ENCODE assay signal across 8 mouse cellular contexts in genomic region chr10:78464201-78464791, GRCm38 (mm10). TPM values are rescaled to one million over a fixed set of nuclear protein-coding genes. Genes with fewer than 3 reads are reported as not detected.
DNase-seq lines count a peak whose midpoint lies in the region; ATAC-seq and TF ChIP-seq lines count a peak whose summit lies in the region.

No protein-coding gene starts in this region.

- peak overlapping the region; percentile 84 for H3K9ac ChIP-seq in heart, embryonic 14.5 days (ENCODE audit: low read length)
- H3K9ac ChIP-seq in embryonic facial prominence, embryonic 12.5 days = peak overlapping the region; percentile 59
- peak overlapping the region; percentile 71 for H3K9ac ChIP-seq in limb, embryonic 14.5 days (ENCODE audit: low read depth, low read length, severe bottlenecking)
- H3K9ac ChIP-seq in stomach, embryonic 16.5 days (ENCODE audit: low read length) = peak overlapping the region; percentile 77

- DNase-seq in heart, postnatal 14 days = no peak
- DNase-seq in limb, embryonic 14.5 days (ENCODE audit: low spot score) = no peak
- no peak for DNase-seq in retina, postnatal 1 day
- DNase-seq in ovary, postnatal 14 days (ENCODE audit: low spot score) = no peak

- intact Hi-C loops in heart, postnatal 14 days (cut with DNase I) = loop anchor here (5.0 kb wide), 1 partner anchor 113 kb away; no protein-coding TSS in a partner anchor

- H3K4me1 ChIP-seq in heart, embryonic 14.5 days (ENCODE audit: control insufficient read depth in 2 of 2, insufficient read depth in 2 of 2, low read length in 2 of 2) = peaks cover 10 to 11% of the 10 kb centered on the region in 2 experiments; a peak in 3 of 4 replicates
- H3K4me1 ChIP-seq in embryonic facial prominence, embryonic 12.5 days = peaks cover 23% of the 10 kb centered on the region
- peaks cover 14% of the 10 kb centered on the region for H3K4me1 ChIP-seq in limb, embryonic 14.5 days (ENCODE audit: control insufficient read depth, insufficient read depth, low read length)
- peaks cover 22% of the 10 kb centered on the region for H3K4me1 ChIP-seq in stomach, embryonic 16.5 days (ENCODE audit: control insufficient read depth, insufficient read depth, low read length)

- H3K36me3 ChIP-seq in heart, embryonic 14.5 days (ENCODE audit: control insufficient read depth, insufficient read depth, low read length) = no peaks in the 10 kb centered on the region
- no peaks in the 10 kb centered on the region for H3K36me3 ChIP-seq in C2C12 (ENCODE audit: control insufficient read depth, insufficient read depth)
- no peaks in the 10 kb centered on the region for H3K36me3 ChIP-seq in embryonic facial prominence, embryonic 12.5 days
- no peaks in the 10 kb centered on the region for H3K36me3 ChIP-seq in limb, embryonic 14.5 days (ENCODE audit: control insufficient read depth, insufficient read depth, low read length)
- H3K36me3 ChIP-seq in stomach, embryonic 16.5 days (ENCODE audit: control insufficient read depth, insufficient read depth, low read length) = no peaks in the 10 kb centered on the region

- H3K27ac ChIP-seq in heart, embryonic 14.5 days (replicated peaks in 1 of 2; ENCODE audit: control insufficient read depth in 1 of 2, insufficient read depth in 1 of 2, low read depth in 2 of 2, low read length in 2 of 2) = peak overlapping the region in 1 of 2 experiments; percentile 55; a peak in 1 of 4 replicates
- H3K27ac ChIP-seq in embryonic facial prominence, embryonic 12.5 days = no peak overlapping the region
- no peak overlapping the region for H3K27ac ChIP-seq in limb, embryonic 14.5 days (replicated peaks; ENCODE audit: low read depth, low read length)
- peak overlapping the region; percentile 6; the same call in 1 of the 2 replicates for H3K27ac ChIP-seq in stomach, embryonic 16.5 days (ENCODE audit: low read length)

- peaks cover 19% of the 10 kb centered on the region for H3K79me2 ChIP-seq in C2C12 (ENCODE audit: control insufficient read depth, insufficient read depth)

- no peak for TF ChIP-seq POLR2A in limb, embryonic 14.5 days (IDR thresholded peaks at IDR 0.05; ENCODE audit: borderline replicate concordance, extremely low read depth, insufficient read depth, insufficient read length)

- peak; percentile 8; the same call in 1 of the 2 replicates for ATAC-seq in heart, embryonic 14.5 days (ENCODE audit: insufficient number of reproducible peaks, insufficient read depth, low FRiP score, low read depth)
- peak; percentile 14; the same call in 1 of the 2 replicates for ATAC-seq in embryonic facial prominence, embryonic 12.5 days (ENCODE audit: insufficient number of reproducible peaks, insufficient read depth, low FRiP score, low TSS enrichment)
- ATAC-seq in limb, embryonic 14.5 days (ENCODE audit: low FRiP score, low read depth) = peak; percentile 16; the same call in 1 of the 2 replicates
- ATAC-seq in stomach, embryonic 16.5 days (ENCODE audit: insufficient read depth, low FRiP score) = peak; percentile 1; the same call in 1 of the 2 replicates

- H3K4me2 ChIP-seq in heart, embryonic 14.5 days (ENCODE audit: low read length) = peak overlapping the region; percentile 100
- H3K4me2 ChIP-seq in embryonic facial prominence, embryonic 12.5 days (replicated peaks) = peak overlapping the region; percentile 90
- peak overlapping the region; percentile 99 for H3K4me2 ChIP-seq in limb, embryonic 14.5 days (replicated peaks; ENCODE audit: low read depth, low read length, severe bottlenecking)
- peak overlapping the region; percentile 99 for H3K4me2 ChIP-seq in stomach, embryonic 16.5 days (ENCODE audit: low read depth, low read length)

- 2% methylated on average over 32 of the region's 32 CpGs for WGBS in heart, embryonic 14.5 days
- 2% methylated on average over 32 of the region's 32 CpGs for WGBS in embryonic facial prominence, embryonic 12.5 days
- 2% methylated on average over 28 of the region's 32 CpGs for WGBS in limb, embryonic 14.5 days
- WGBS in stomach, embryonic 16.5 days = 2% methylated on average over 32 of the region's 32 CpGs

- H3K9me3 ChIP-seq in heart, embryonic 14.5 days (ENCODE audit: control insufficient read depth, low read length) = no peaks in the 10 kb centered on the region
- no peaks in the 10 kb centered on the region for H3K9me3 ChIP-seq in embryonic facial prominence, embryonic 12.5 days
- H3K9me3 ChIP-seq in limb, embryonic 14.5 days (ENCODE audit: control insufficient read depth, low read length) = no peaks in the 10 kb centered on the region
- H3K9me3 ChIP-seq in stomach, embryonic 16.5 days (replicated peaks; ENCODE audit: control insufficient read depth, low read length) = no peaks in the 10 kb centered on the region

- no peak for TF ChIP-seq CTCF in C2C12 (IDR thresholded peaks at IDR 0.05; ENCODE audit: control insufficient read depth, insufficient read depth, insufficient read length)

- peaks cover 3% of the 10 kb centered on the region for H3K79me3 ChIP-seq in C2C12 (ENCODE audit: low read depth)

- peak overlapping the region; percentile 76 for H3ac ChIP-seq in C2C12 (ENCODE audit: control insufficient read depth, insufficient read length, low read depth)

- no peaks in the 10 kb centered on the region for H3K27me3 ChIP-seq in heart, embryonic 14.5 days (ENCODE audit: control insufficient read depth, insufficient read depth, low read length)
- no peaks in the 10 kb centered on the region for H3K27me3 ChIP-seq in C2C12 (ENCODE audit: control insufficient read depth, insufficient read depth, insufficient read length)
- H3K27me3 ChIP-seq in embryonic facial prominence, embryonic 12.5 days = 0 out of 2 replicates have a peak, but pooled peaks cover 3% of the 10 kb centered on the region
- H3K27me3 ChIP-seq in limb, embryonic 14.5 days (ENCODE audit: control insufficient read depth, insufficient read depth, low read length) = no peaks in the 10 kb centered on the region
- H3K27me3 ChIP-seq in stomach, embryonic 16.5 days (ENCODE audit: control insufficient read depth, insufficient read depth, low read length) = no peaks in the 10 kb centered on the region

- H3K4me3 ChIP-seq in heart, embryonic 14.5 days (ENCODE audit: control insufficient read depth in 1 of 2, insufficient read depth in 1 of 2, low read depth in 1 of 2, low read length in 2 of 2) = peak overlapping the region; percentile 62 to 76
- H3K4me3 ChIP-seq in C2C12 (ENCODE audit: insufficient read depth, poor library complexity, severe bottlenecking) = peak overlapping the region; percentile 60
- peak overlapping the region; percentile 59 for H3K4me3 ChIP-seq in embryonic facial prominence, embryonic 12.5 days
- peak overlapping the region; percentile 72 for H3K4me3 ChIP-seq in limb, embryonic 14.5 days (replicated peaks; ENCODE audit: low read length)
- peak overlapping the region; percentile 72 for H3K4me3 ChIP-seq in stomach, embryonic 16.5 days (replicated peaks; ENCODE audit: low read length)

TF ChIP-seq in C2C12, 6 proteins besides CTCF, POLR2A, EP300 and RAD21:
- peak; percentile 10 for TF ChIP-seq MAX (IDR thresholded peaks at IDR 0.05)
- no peak for TF ChIP-seq CEBPB (IDR thresholded peaks at IDR 0.05; ENCODE audit: low read depth)

RNA-seq across cellular contexts. Expression of gene Pdxk, which starts 0.5 kb away (rescaled TPM):
- polyA plus RNA-seq in heart, embryonic 14.5 days (2014; fragmentation: Nextera tagmentation; extraction: Ambion mirVana) = 4.0 and 4.5 TPM in 2 replicates
- 10 to 100 TPM; 10.2 to 11.1 TPM for total RNA-seq in heart, postnatal 14 days (2021)
- polyA plus RNA-seq in C2C12 (2012; fragmentation: generic; extraction: Trizol) = 10.6 TPM
- polyA plus RNA-seq in embryonic facial prominence, embryonic 12.5 days (2016; fragmentation: Nextera tagmentation; extraction: Ambion mirVana) = 12.1 and 13.3 TPM in 2 replicates
- polyA plus RNA-seq in limb, embryonic 14.5 days (2012; rRNA removed) = 9.8 and 11.2 TPM in 2 replicates
- polyA plus RNA-seq in limb, embryonic 14.5 days (2014; fragmentation: Nextera tagmentation; extraction: Ambion mirVana) = 8.8 and 8.9 TPM in 2 replicates
- 12.4 and 12.7 TPM in 2 replicates for polyA plus RNA-seq in stomach, embryonic 16.5 days (2015; fragmentation: Nextera tagmentation; extraction: Ambion mirVana)

RNA-seq across cellular contexts. Expression of gene Cstb, which starts 38.8 kb away (rescaled TPM):
- polyA plus RNA-seq in heart, embryonic 14.5 days (2014; fragmentation: Nextera tagmentation; extraction: Ambion mirVana) = 123 and 124 TPM in 2 replicates
- 10 to 100 TPM; 31.2 to 36.3 TPM for total RNA-seq in heart, postnatal 14 days (2021)
- 355 TPM for polyA plus RNA-seq in C2C12 (2012; fragmentation: generic; extraction: Trizol)
- polyA plus RNA-seq in embryonic facial prominence, embryonic 12.5 days (2016; fragmentation: Nextera tagmentation; extraction: Ambion mirVana) = 185 and 189 TPM in 2 replicates
- 126 and 157 TPM in 2 replicates for polyA plus RNA-seq in limb, embryonic 14.5 days (2012; rRNA removed)
- polyA plus RNA-seq in limb, embryonic 14.5 days (2014; fragmentation: Nextera tagmentation; extraction: Ambion mirVana) = 303 and 338 TPM in 2 replicates
- 406 and 433 TPM in 2 replicates for polyA plus RNA-seq in stomach, embryonic 16.5 days (2015; fragmentation: Nextera tagmentation; extraction: Ambion mirVana)

RNA-seq across cellular contexts. Expression of gene Rrp1, which starts 51.5 kb away (rescaled TPM):
- polyA plus RNA-seq in heart, embryonic 14.5 days (2014; fragmentation: Nextera tagmentation; extraction: Ambion mirVana) = 176 and 191 TPM in 2 replicates
- total RNA-seq in heart, postnatal 14 days (2021) = 100 to 1,000 TPM in 1 of 2 experiments, 10 to 100 TPM in 1; 100.0 to 104 TPM
- polyA plus RNA-seq in C2C12 (2012; fragmentation: generic; extraction: Trizol) = 154 TPM
- polyA plus RNA-seq in embryonic facial prominence, embryonic 12.5 days (2016; fragmentation: Nextera tagmentation; extraction: Ambion mirVana) = 323 and 336 TPM in 2 replicates
- 159 and 279 TPM in 2 replicates for polyA plus RNA-seq in limb, embryonic 14.5 days (2012; rRNA removed)
- 224 and 245 TPM in 2 replicates for polyA plus RNA-seq in limb, embryonic 14.5 days (2014; fragmentation: Nextera tagmentation; extraction: Ambion mirVana)
- polyA plus RNA-seq in stomach, embryonic 16.5 days (2015; fragmentation: Nextera tagmentation; extraction: Ambion mirVana) = 242 and 272 TPM in 2 replicates

RNA-seq across cellular contexts. Expression of gene Olfr1358, which starts 52.9 kb away (rescaled TPM):
- not detected in 2 replicates for polyA plus RNA-seq in heart, embryonic 14.5 days (2014; fragmentation: Nextera tagmentation; extraction: Ambion mirVana)
- total RNA-seq in heart, postnatal 14 days (2021) = not detected
- polyA plus RNA-seq in C2C12 (2012; fragmentation: generic; extraction: Trizol) = not detected
- not detected in 2 replicates for polyA plus RNA-seq in embryonic facial prominence, embryonic 12.5 days (2016; fragmentation: Nextera tagmentation; extraction: Ambion mirVana)
- not detected in 2 replicates for polyA plus RNA-seq in limb, embryonic 14.5 days (2012; rRNA removed)
- not detected in 2 replicates for polyA plus RNA-seq in limb, embryonic 14.5 days (2014; fragmentation: Nextera tagmentation; extraction: Ambion mirVana)
- polyA plus RNA-seq in stomach, embryonic 16.5 days (2015; fragmentation: Nextera tagmentation; extraction: Ambion mirVana) = not detected in 2 replicates
